Mouse (Mus musculus) liver, embryonic 14.5 days (tissue): ENCODE measurements around the gene Pex7.

Source experiments
- CTCF ChIP-seq: IDR thresholded peaks from 2 replicates; pipeline ENCODE4 v1.5.1; 2016; ENCODE audit warnings: antibody characterized with exemption, low read depth, control low read depth
- EP300 ChIP-seq: IDR thresholded peaks from 2 replicates; pipeline ENCODE4 v1.6.1; 2016; ENCODE audit warnings: antibody characterized with exemption, low read depth

GRCm38 (mm10) chr10:19880437-19880836, 27.1 kb downstream of the Pex7 start:
- TF ChIP-seq CTCF (no peak), EP300 (no peak)
